Mouse (Mus musculus) hindbrain, embryonic 13.5 days (tissue): ENCODE data around the gene Zfp654. TPM values are rescaled to one million over a fixed set of nuclear protein-coding genes. Genes with fewer than 3 reads are reported as not detected.

ENCODE experiments used
- ATAC-seq: fragments of 200-750 bp; cut with Nextera tagmentation; 2 replicates; pipeline ENCODE4 v1.8.0; 2017; ENCODE audit warnings: moderate TSS enrichment; ENCODE audit not compliant: low FRiP score
- H3K27ac ChIP-seq: fragments of 300-500 bp; sonication (generic); 2 replicates; pipeline ENCODE4 v1.5.1; 2015; ENCODE audit warnings: inconsistent platforms, mild to moderate bottlenecking, moderate library complexity
- H3K27me3 ChIP-seq: fragments of 300-500 bp; sonication (generic); 2 replicates; pipeline ENCODE4 v1.6.1; 2015; ENCODE audit warnings: mild to moderate bottlenecking, inconsistent platforms
- H3K36me3 ChIP-seq: fragments of 300-500 bp; sonication (generic); 2 replicates; pipeline ENCODE4 v1.6.1; 2015; ENCODE audit warnings: mild to moderate bottlenecking, inconsistent platforms
- H3K4me1 ChIP-seq: fragments of 300-500 bp; sonication (generic); replicated peaks from 2 replicates; pipeline ENCODE4 v1.6.1; 2015; ENCODE audit warnings: inconsistent platforms
- H3K4me2 ChIP-seq: fragments of 300-500 bp; sonication (generic); 2 replicates; pipeline ENCODE4 v1.6.1; 2015; ENCODE audit warnings: inconsistent platforms, mild to moderate bottlenecking, moderate library complexity
- H3K4me3 ChIP-seq: fragments of 300-500 bp; sonication (generic); 2 replicates; pipeline ENCODE4 v1.5.1; 2015; ENCODE audit warnings: mild to moderate bottlenecking, inconsistent platforms
- H3K9ac ChIP-seq: fragments of 300-500 bp; sonication (generic); 2 replicates; pipeline ENCODE4 v1.6.1; 2015; ENCODE audit warnings: mild to moderate bottlenecking, inconsistent platforms
- H3K9me3 ChIP-seq: fragments of 300-500 bp; sonication (generic); 2 replicates; pipeline ENCODE4 v1.6.1; 2016; ENCODE audit warnings: inconsistent platforms
- WGBS: fragments of 180-500 bp; shearing (Covaris S2); methylation state at CpG from one replicate; pipeline ENCODE4 v1.1.7; 2015; 5-methylcytosine and 5-hydroxymethylcytosine counted together
- polyA plus RNA-seq: library from polyadenylated mRNA; unstranded; fragments of >200 nt; fragmentation: Nextera tagmentation; extraction: Ambion mirVana; gene quantifications from 2 replicates; pipeline ENCODE4 v1.2.1, GENCODE M21; 2015

Gene Zfp654
- 6.1 and 6.7 TPM in 2 replicates for polyA plus RNA-seq

DNA sequence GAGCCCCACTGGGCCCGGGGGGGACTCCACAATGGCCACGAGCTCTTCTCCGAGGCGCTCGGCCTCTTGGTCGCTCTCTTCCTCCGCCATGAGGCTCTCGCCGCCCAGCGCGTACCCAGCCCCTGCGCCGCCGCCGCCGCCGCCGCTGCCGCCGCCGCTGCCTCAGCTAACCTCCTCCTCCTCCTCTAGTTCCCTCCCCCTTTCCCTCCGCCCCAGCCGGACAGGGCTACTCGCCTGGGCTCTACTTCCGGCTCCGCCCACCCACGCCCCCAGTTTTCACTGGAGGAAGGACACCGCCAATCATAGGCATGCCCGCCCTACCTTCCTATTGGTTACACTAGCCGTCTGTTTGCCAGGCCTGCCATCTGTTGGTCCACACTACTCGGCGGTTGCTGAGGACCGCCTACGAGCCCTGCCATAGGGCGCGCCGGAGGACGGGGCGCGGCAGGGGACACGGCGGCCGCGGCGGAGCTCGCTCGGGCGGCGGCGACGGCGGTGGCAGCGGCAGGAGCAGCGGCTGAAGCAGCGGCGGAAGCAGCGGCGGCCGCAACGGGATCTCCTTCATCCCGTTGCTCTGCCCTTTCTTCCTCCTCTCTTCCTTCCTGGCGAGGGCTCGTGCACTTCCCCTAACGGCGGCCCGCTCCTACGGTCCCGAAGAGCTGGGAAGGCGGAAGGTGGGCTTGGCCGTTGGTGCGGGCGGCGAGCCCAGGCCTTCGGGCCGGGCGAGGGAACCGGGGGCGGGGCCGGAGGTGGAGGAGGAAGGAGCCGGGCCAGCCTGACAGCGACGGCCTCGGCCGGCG, at the start of gene Zfp654, which contains the start of gene Cggbp1:
TSS of gene Zfp654 (minus strand) at position 90 of the 800 bp plus-strand sequence.
TSS of gene Cggbp1 (plus strand) at position 434 of the 800 bp plus-strand sequence.
- Histone ChIP-seq H3K9me3 (no peaks in the 10 kb centered on the region), H3K4me3 (peak within 1 kb of the TSS; percentile 92), H3K36me3 (peaks cover 15% of the 10 kb centered on the region), H3K27ac (peak within 1 kb of the TSS; percentile 98), H3K27me3 (no peaks in the 10 kb centered on the region), H3K4me2 (peak within 1 kb of the TSS; percentile 89), H3K4me1 (peaks cover 26% of the 10 kb centered on the region), H3K9ac (peak within 1 kb of the TSS; percentile 93)
- ATAC-seq, result peak; percentile 100
- WGBS, result under 1% methylated on average over 67 of the region's 85 CpGs

DNA sequence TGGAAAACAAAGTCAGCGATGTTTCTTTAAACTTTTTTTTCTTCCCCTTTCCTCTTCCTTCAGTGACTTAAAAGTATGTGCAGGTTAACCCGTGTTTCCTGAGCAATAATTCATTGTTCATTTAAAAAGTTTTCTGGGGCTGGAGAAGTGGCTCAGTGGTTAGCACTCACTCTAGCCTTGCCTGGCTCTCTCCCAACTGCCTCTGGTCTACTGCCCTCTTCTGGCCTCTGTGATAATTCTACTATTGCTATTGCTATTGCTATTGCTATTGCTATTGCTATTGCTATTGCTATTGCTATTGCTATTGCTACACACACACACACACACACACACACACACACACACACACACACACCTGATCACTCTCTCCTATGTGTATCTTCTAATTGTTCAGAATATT, 47.6 kb upstream of the Zfp654 start:
- no peaks in the 10 kb centered on the region for H3K27me3 ChIP-seq
- no peaks in the 10 kb centered on the region for H3K36me3 ChIP-seq
- H3K27ac ChIP-seq, result no peak overlapping the region
- WGBS, result 69% methylated on average over 2 of the region's 2 CpGs
- H3K9me3 ChIP-seq, result no peaks in the 10 kb centered on the region
- ATAC-seq, result no peak
- H3K4me1 ChIP-seq, result no peaks in the 10 kb centered on the region
- H3K9ac ChIP-seq, result no peak overlapping the region
- H3K4me3 ChIP-seq, result no peak overlapping the region
- H3K4me2 ChIP-seq, result no peak overlapping the region

DNA sequence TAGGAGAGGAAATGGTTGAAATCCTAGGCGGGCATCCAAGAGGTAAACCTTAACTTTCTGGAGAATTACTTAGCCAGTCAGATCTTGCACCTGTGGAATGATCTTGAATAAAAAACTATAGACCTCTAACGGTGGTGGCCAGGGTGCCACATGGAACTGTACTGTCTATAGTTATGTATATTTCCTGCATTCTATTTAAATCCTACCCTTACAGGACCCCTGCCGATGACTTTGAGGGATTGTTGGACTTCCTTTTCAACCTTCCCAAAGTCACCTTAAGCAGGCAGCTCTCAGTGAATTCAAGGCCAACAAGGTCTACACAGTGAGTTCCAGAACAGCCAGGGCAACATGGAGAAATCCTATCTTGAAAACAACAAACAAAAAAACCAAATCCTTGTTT, 38.0 kb upstream of the Zfp654 start:
- Histone ChIP-seq H3K4me1 (no peaks in the 10 kb centered on the region), H3K9me3 (0 out of 2 replicates have a peak, but pooled peaks cover 3% of the 10 kb centered on the region), H3K27me3 (no peaks in the 10 kb centered on the region), H3K4me2 (no peak overlapping the region), H3K36me3 (no peaks in the 10 kb centered on the region), H3K9ac (no peak overlapping the region), H3K27ac (no peak overlapping the region), H3K4me3 (no peak overlapping the region)
- ATAC-seq, result no peak
- 94% methylated on average over 3 of the region's 3 CpGs for WGBS

DNA sequence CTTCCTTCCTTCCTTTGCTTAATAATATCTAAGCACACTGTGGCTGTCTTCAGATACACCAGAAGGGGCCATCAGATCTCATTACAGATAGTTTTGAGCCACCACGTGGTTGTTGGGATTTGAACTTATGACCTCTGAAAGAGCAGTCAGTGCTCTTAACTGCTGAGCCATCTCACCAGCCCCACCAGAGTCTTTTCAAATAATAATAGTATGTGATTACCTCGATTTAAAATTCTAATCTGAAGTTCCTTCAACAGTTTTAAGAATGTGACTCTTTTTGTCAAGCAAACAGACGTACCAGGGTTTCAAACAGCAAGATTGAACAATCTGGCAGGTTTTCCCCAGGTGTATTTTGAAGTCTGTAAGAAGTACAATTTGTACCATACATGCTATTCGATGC, 34.1 kb upstream of the Zfp654 start:
- 45% methylated on average over 4 of the region's 4 CpGs for WGBS
- no peak for ATAC-seq
- Histone ChIP-seq H3K27ac (no peak overlapping the region), H3K4me3 (no peak overlapping the region), H3K4me1 (no peaks in the 10 kb centered on the region), H3K36me3 (no peaks in the 10 kb centered on the region), H3K4me2 (no peak overlapping the region), H3K9me3 (0 out of 2 replicates have a peak, but pooled peaks cover 3% of the 10 kb centered on the region), H3K27me3 (no peaks in the 10 kb centered on the region), H3K9ac (no peak overlapping the region)

DNA sequence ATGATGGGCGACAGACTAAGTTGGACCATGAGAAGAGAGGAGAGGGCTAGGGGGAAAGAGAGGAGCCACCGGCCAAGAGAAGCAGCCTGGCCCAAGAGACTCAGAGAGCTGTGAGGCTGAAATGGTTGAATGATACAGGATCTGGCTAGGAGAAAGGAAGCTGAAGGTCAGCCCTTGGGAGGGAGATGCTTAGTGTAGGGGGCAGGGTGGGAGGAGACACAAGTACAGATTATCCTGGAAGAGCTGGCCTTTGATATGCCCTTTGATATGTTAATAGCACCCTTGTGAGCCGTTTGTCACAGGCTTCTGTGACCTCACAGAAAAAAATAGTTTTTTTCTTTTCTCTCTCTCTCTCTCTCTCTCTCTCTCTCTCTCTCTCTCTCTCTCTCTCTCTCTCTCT, 33.7 kb upstream of the Zfp654 start:
- WGBS, result 26% methylated on average over 3 of the region's 3 CpGs
- H3K4me3 ChIP-seq, result no peak overlapping the region
- H3K4me1 ChIP-seq, result no peaks in the 10 kb centered on the region
- H3K27ac ChIP-seq, result no peak overlapping the region
- H3K4me2 ChIP-seq, result no peak overlapping the region
- H3K9ac ChIP-seq, result no peak overlapping the region
- H3K9me3 ChIP-seq, result 0 out of 2 replicates have a peak, but pooled peaks cover 3% of the 10 kb centered on the region
- H3K27me3 ChIP-seq, result no peaks in the 10 kb centered on the region
- no peak for ATAC-seq
- no peaks in the 10 kb centered on the region for H3K36me3 ChIP-seq

DNA sequence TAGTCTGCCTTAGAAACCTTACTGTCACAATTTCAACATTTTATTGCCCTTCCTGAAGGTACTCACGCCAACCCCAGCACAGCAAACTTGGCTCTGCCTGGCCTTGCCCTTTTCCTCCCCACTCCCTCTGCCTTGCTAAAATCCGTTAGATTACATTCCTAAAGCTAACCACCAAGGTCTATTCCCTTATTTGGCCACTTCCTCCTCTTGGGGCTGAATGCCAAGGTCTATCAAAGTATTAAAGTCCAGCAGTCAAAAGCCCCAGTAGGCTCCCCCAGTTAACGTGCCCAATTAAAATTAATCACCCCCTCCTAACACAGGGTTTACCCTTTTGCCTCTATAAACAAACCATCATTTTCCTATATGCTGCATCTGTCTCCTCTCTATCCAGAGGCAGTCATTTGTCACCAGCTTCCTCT, 33.0 kb upstream of the Zfp654 start:
- H3K4me2 ChIP-seq, result no peak overlapping the region
- ATAC-seq, result no peak
- no peak overlapping the region for H3K27ac ChIP-seq
- WGBS, result 45% methylated on average over 3 of the region's 3 CpGs
- H3K9ac ChIP-seq, result no peak overlapping the region
- 0 out of 2 replicates have a peak, but pooled peaks cover 3% of the 10 kb centered on the region for H3K9me3 ChIP-seq
- H3K4me1 ChIP-seq, result no peaks in the 10 kb centered on the region
- H3K4me3 ChIP-seq, result no peak overlapping the region
- H3K27me3 ChIP-seq, result no peaks in the 10 kb centered on the region
- H3K36me3 ChIP-seq, result no peaks in the 10 kb centered on the region

DNA sequence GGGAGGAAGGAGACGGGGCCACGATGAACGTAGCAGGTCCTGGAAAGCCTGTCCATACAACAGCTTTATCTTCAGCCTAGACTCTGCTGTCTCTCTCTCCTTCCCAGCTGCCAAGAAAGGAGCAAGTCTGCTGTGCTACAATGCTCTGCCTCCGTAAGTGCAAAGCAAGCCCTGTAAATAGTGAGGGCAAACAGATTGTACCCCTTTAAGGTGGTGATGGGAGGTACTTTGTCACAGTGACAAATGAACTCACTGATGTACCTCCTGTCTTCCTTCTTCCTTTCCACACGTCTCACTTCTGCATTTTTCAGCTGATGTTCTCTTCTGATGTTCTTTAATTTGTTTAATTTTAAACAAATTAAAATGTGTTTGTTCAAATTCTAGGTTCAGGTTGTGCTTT, 32.4 kb upstream of the Zfp654 start:
- no peak for ATAC-seq
- no peak overlapping the region for H3K4me2 ChIP-seq

DNA sequence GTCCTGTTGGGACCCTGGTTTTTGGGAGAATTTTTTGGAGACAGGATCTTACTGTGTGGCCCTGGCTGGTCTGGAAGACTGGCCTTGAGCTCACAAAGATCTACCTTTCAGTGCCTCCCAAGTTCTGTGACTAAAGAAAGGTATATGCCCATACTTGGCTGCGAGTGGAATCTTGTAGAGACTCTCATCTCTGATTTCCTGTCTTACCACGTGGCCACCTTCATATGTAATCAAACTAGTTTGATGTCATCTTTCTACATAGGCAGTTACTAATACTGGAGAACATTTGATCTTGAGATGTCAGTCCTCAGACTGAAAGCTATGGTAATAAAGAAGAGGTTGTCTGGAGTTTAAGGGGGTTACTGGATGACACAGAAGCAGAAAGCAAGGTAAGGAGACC, 30.0 kb upstream of the Zfp654 start:
- Histone ChIP-seq H3K27me3 (no peaks in the 10 kb centered on the region), H3K4me1 (no peaks in the 10 kb centered on the region), H3K9ac (no peak overlapping the region), H3K9me3 (no peaks in the 10 kb centered on the region), H3K4me3 (no peak overlapping the region), H3K36me3 (no peaks in the 10 kb centered on the region), H3K4me2 (no peak overlapping the region), H3K27ac (no peak overlapping the region)
- WGBS, result 94% methylated on average over 2 of the region's 2 CpGs
- no peak for ATAC-seq

More for the DNA sequence above, 32.4 kb upstream of the Zfp654 start:
- Histone ChIP-seq H3K9ac (no peak overlapping the region), H3K36me3 (no peaks in the 10 kb centered on the region), H3K9me3 (0 out of 2 replicates have a peak, but pooled peaks cover 3% of the 10 kb centered on the region), H3K4me3 (no peak overlapping the region), H3K27ac (no peak overlapping the region), H3K4me1 (no peaks in the 10 kb centered on the region), H3K27me3 (no peaks in the 10 kb centered on the region)
- WGBS, result 67% methylated on average over 5 of the region's 5 CpGs

DNA sequence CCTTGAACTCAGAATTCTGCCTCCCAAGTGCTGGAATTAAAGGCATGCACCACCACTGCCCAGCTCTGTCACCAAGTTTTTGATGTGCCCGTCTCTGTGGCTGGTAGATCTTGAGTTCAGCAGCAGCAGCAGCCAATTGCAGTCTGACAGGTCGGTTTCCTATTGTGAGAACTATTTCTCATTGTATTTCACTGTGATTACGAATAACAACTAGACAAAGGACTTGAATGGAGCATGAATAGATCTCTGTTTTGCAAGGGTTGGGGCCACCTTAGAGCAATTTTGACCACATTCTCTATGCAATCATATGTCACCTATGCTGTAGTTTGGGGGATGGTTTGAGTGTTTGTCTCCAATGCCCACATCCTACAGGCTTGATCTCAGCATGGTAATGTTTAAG, 29.5 kb upstream of the Zfp654 start:
- no peaks in the 10 kb centered on the region for H3K36me3 ChIP-seq
- H3K4me2 ChIP-seq, result no peak overlapping the region
- H3K27me3 ChIP-seq, result no peaks in the 10 kb centered on the region
- no peak overlapping the region for H3K27ac ChIP-seq
- no peaks in the 10 kb centered on the region for H3K4me1 ChIP-seq
- H3K9ac ChIP-seq, result no peak overlapping the region
- no peaks in the 10 kb centered on the region for H3K9me3 ChIP-seq
- WGBS, result 68% methylated on average over 3 of the region's 3 CpGs
- H3K4me3 ChIP-seq, result no peak overlapping the region
- ATAC-seq, result no peak

DNA sequence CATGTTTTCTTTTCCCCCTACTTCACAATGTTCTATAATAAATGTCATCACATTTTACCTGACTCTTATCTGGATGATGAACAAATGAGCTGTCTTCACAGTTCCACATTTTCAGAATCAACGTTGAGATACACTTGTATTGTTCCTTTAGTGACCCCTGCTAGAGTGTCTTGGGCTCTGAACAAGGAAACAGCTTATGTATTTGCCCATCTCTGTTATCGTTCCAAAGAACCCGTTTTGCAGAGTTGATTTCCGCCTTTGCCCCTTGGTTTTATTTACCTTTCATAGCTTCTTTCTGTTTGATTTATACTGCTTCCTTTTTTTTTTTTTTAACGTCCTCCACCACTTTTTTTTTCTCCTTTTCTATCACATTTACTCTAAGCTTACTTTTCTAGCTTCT, 28.3 kb upstream of the Zfp654 start:
- Histone ChIP-seq H3K4me3 (no peak overlapping the region), H3K36me3 (no peaks in the 10 kb centered on the region), H3K27me3 (no peaks in the 10 kb centered on the region), H3K9ac (no peak overlapping the region), H3K4me1 (no peaks in the 10 kb centered on the region), H3K27ac (no peak overlapping the region), H3K9me3 (no peaks in the 10 kb centered on the region), H3K4me2 (no peak overlapping the region)
- WGBS, result 84% methylated on average over 5 of the region's 5 CpGs
- no peak for ATAC-seq

DNA sequence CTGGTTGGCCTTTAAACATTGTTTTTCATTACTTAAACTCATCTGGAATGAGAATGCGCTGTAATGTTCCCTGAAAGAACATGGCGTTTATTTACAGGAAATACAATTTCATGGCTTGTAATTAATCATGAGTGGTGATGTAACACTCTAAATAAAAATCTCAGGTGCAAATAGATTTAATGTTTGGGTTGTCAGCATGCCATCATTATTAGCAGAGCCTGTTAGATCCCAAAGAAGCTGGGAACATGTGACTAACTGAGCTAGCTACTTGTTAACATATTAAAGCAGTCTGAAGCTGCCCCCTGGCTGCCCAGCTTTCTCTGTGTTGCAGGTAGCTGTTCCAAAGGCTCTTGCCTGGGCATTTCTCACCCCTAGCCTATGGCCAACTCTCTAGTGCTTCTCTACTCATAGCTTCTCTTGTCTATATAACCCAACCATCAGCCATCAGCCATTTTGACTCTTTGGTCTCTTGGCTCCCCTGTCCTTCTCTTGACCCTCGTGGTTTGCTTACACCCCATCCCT, 27.2 kb upstream of the Zfp654 start:
- no peaks in the 10 kb centered on the region for H3K27me3 ChIP-seq
- H3K4me3 ChIP-seq, result no peak overlapping the region
- no peak overlapping the region for H3K27ac ChIP-seq
- WGBS, result 90% methylated on average over 3 of the region's 3 CpGs
- peaks cover 4% of the 10 kb centered on the region for H3K4me1 ChIP-seq
- H3K4me2 ChIP-seq, result no peak overlapping the region
- H3K9ac ChIP-seq, result no peak overlapping the region
- H3K9me3 ChIP-seq, result no peaks in the 10 kb centered on the region
- no peak for ATAC-seq
- no peaks in the 10 kb centered on the region for H3K36me3 ChIP-seq

DNA sequence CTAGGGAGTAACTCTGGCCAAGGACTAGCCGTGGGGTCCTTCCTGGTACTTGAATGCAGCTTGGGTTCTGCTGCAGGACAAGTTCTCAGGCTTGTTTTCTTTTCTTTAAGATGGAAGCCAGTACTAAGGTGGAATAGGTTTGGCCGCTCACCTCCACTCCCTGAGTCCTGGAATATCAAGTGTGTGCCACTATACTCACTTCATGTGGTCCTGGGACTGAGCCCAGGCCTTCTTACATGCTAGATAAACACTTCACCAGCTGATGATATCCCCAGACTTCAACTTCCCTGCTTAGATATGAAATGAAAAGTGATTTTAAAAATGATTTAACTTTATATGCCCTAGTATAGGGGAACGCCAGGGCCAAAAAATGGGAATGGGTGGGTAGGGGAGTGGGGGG, 25.9 kb upstream of the Zfp654 start:
- Histone ChIP-seq H3K27ac (no peak overlapping the region), H3K9ac (no peak overlapping the region), H3K27me3 (no peaks in the 10 kb centered on the region), H3K4me3 (no peak overlapping the region), H3K4me2 (no peak overlapping the region), H3K4me1 (peaks cover 4% of the 10 kb centered on the region), H3K9me3 (no peaks in the 10 kb centered on the region), H3K36me3 (no peaks in the 10 kb centered on the region)
- ATAC-seq, result no peak
- 94% methylated on average over 3 of the region's 3 CpGs for WGBS
